Mouse (Mus musculus): ENCODE measurements around the gene Rpp25l. TPM values are rescaled to one million over a fixed set of nuclear protein-coding genes. Genes with fewer than 3 reads are reported as not detected.
A peak's percentile ranks its signal among the peaks of the same experiment; 100 is the strongest.

Rpp25l gene
- polyA plus RNA-seq, 1 experiment from 2014 or later, result 93.3 TPM

DNA sequence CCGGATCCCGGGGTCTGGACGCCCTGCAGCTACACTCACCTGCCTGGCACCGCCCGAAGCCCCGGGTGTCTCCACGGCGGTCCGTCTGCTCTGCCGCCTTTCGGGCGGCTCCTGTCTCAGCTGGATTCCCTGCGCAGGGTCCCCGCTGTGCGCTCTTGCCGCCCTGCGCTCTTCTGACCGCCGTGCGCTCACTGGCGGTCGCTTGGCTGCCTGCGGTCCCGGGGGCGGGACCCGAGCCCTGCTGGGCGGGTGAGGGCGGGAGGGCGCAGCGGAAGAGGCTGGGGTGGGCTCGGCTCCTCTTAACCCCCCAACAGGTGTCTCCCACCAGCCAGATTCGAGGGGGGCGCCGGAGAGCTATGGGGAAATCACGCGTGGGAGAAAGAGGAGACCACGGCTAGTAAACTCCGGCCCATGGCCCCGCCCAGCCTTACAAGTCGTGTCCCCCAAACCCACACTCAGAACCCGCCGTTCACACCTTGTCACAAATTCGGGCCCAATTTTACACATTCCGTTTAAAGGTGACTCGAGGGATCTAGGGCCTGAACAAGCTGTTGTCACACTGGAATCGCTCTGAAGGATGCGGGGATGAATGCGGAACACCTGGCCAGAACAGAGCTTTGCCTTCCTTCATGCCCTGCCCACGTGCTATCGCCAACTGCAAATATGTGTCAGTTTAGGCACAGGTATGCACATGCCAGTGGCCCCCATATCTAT, 17.9 kb upstream of the Rpp25l start, which contains the start of gene Arid3c:
Gene Arid3c (minus strand): TSS at position 91 of the 714 bp plus-strand sequence.
- ATAC-seq (ENCODE audit: insufficient number of reproducible peaks, insufficient read depth, low FRiP score, low TSS enrichment, low read depth), result no peak

GRCm38 (mm10) chr4:41726826-41727621, 13.7 kb upstream of the Rpp25l start:
- Histone ChIP-seq H3K4me3 (no peak overlapping the region), H3K9me3 (no peaks in the 10 kb centered on the region), H3K27ac (no peak overlapping the region), H3K36me3 (no peaks in the 10 kb centered on the region), H3K27me3 (peaks cover 81% of the 10 kb centered on the region), H3K4me1 (peaks cover 30% of the 10 kb centered on the region), H3K9ac (no peak overlapping the region), H3K4me2 (no peak overlapping the region)
- ATAC-seq (ENCODE audit: insufficient number of reproducible peaks, insufficient read depth, low FRiP score, low TSS enrichment, low read depth), result no peak
- 13% methylated on average over 20 of the region's 20 CpGs for WGBS

More for the DNA sequence above, 17.9 kb upstream of the Rpp25l start, which contains the start of gene Arid3c:
- no peaks in the 10 kb centered on the region for H3K36me3 ChIP-seq
- no peak within 1 kb of the TSS for H3K27ac ChIP-seq
- peaks cover 16% of the 10 kb centered on the region for H3K4me1 ChIP-seq
- no peaks in the 10 kb centered on the region for H3K9me3 ChIP-seq
- peak within 1 kb of the TSS; percentile 74 for H3K4me2 ChIP-seq
- H3K9ac ChIP-seq, result peak within 1 kb of the TSS; percentile 52
- whole genome bisulfite sequencing, result 1% methylated on average over 50 of the region's 50 CpGs
- H3K27me3 ChIP-seq, result peaks cover 70% of the 10 kb centered on the region
- H3K4me3 ChIP-seq, result peak within 1 kb of the TSS; percentile 44

DNA sequence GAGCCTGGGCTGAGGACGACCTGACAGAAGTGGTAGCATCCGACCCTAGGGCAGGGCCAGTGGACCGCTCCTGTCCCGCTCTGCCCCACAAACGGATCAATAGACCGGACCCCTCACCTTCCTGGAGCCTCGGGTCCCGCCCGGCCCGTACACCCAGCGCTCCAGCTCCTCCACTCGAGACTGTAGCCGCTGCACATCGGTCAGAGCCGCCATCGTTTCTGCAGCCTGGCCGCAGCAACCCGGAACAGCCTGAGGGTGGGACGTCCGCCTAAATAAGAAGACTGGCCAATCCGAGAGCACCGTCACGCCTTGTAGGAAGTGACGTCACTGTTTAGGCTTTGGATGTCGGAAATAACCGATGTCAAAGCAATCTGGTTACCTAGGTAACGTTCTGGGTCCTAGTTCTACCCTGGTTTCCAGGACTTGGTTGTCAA, 9.6 kb upstream of the Rpp25l start, which contains the start of gene Dctn3:
Gene Dctn3 (minus strand): TSS at position 253 of the 434 bp plus-strand sequence.
- Histone ChIP-seq H3K4me3 (peak within 1 kb of the TSS; percentile 82), H3K27me3 (peaks cover 44% of the 10 kb centered on the region), H3K9ac (peak within 1 kb of the TSS; percentile 89), H3K4me1 (peaks cover 27% of the 10 kb centered on the region), H3K27ac (no peak within 1 kb of the TSS), H3K9me3 (no peaks in the 10 kb centered on the region), H3K4me2 (peak within 1 kb of the TSS; percentile 78), H3K36me3 (peaks cover 19% of the 10 kb centered on the region)
- WGBS, result under 1% methylated on average over 27 of the region's 27 CpGs
- ATAC-seq (ENCODE audit: insufficient number of reproducible peaks, insufficient read depth, low FRiP score, low TSS enrichment, low read depth), result peak; percentile 82

DNA sequence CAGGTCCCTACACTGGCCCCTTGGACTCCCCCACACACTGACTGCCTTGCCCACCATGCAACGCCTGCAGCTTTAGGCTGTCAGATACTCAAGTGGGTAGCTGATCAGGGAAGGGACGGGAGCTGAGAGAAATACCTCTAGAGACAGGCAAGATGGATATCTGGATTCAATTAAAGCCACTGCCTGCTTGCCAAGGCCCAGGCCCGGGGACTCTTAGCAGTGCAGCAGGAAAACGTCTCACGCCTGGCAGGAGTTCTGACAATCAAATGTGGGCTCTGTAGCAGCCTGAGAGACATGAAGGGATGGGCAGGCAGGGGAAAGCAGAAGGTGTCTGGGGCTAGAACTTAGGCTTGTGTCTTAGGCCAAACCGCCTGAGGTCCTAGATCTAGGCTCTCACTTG, 3.5 kb upstream of the Rpp25l start:
- Histone ChIP-seq H3K27me3 (no peaks in the 10 kb centered on the region), H3K36me3 (peaks cover 35% of the 10 kb centered on the region), H3K4me3 (no peak overlapping the region), H3K27ac (peak overlapping the region; percentile 55), H3K4me2 (no peak overlapping the region; the same call in 1 of the 2 replicates), H3K4me1 (peaks cover 44% of the 10 kb centered on the region), H3K9me3 (no peaks in the 10 kb centered on the region), H3K9ac (peak overlapping the region; percentile 52)
- no peak for ATAC-seq (ENCODE audit: insufficient number of reproducible peaks, insufficient read depth, low FRiP score, low TSS enrichment, low read depth)
- WGBS, result 22% methylated on average over 6 of the region's 6 CpGs

GRCm38 (mm10) chr4:41715596-41715995, 2.3 kb upstream of the Rpp25l start:
- H3K4me3 ChIP-seq, result no peak overlapping the region
- H3K36me3 ChIP-seq, result peaks cover 35% of the 10 kb centered on the region
- H3K9me3 ChIP-seq, result no peaks in the 10 kb centered on the region
- ATAC-seq (ENCODE audit: insufficient number of reproducible peaks, insufficient read depth, low FRiP score, low TSS enrichment, low read depth), result no peak
- no peak overlapping the region for H3K4me2 ChIP-seq
- no peaks in the 10 kb centered on the region for H3K27me3 ChIP-seq
- 81% methylated on average over 5 of the region's 5 CpGs for WGBS
- no peak overlapping the region for H3K9ac ChIP-seq
- H3K4me1 ChIP-seq, result peaks cover 48% of the 10 kb centered on the region
- H3K27ac ChIP-seq, result no peak overlapping the region

DNA sequence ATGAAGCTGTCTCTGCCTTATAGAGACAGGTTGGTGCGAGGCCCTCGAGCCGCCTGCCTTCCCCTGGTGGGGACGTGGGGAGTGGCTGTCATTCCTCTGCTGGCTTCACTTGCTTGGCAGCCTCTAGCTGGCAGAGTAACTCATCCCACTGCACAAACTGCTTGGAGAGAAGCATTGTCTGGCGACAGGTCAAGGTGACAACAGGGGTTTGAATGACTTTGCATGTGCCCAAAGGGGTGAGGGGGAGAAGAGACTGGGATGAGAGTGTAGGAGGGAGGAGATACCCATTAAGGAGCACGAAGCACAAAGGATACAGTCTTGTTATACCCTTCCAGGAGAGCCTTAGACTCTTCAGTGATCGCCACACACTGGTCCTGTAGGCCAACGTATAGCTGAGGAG, 1.7 kb upstream of the Rpp25l start:
- Histone ChIP-seq H3K27me3 (no peaks in the 10 kb centered on the region), H3K9me3 (no peaks in the 10 kb centered on the region), H3K4me3 (no peak overlapping the region), H3K4me1 (peaks cover 48% of the 10 kb centered on the region), H3K4me2 (0 out of 2 replicates have a peak overlapping the region, but pooled peaks have one; percentile 78), H3K36me3 (peaks cover 38% of the 10 kb centered on the region), H3K27ac (no peak overlapping the region), H3K9ac (no peak overlapping the region)
- no peak for ATAC-seq (ENCODE audit: insufficient number of reproducible peaks, insufficient read depth, low FRiP score, low TSS enrichment, low read depth)
- 76% methylated on average over 8 of the region's 8 CpGs for WGBS

DNA sequence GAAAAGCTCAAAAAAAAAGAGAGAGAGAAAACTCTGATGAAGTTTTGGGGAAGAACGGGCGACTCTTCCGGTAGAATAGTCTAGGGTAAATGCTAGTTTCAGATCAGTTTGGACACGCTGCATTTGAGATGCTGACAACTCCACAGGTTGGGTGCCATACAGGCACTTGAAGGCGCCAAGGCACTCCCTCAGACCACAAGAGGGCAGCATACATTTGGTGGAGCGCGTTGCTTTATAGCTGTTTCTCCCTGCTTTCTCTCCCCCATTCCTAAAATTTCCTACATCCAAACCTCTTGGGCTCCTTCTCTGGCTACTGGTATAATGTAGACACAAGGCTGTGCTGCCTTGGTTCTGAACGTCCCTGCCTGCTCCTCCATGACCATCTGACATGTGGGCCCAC, 942 bp upstream of the Rpp25l start:
- no peak overlapping the region for H3K27ac ChIP-seq
- H3K36me3 ChIP-seq, result peaks cover 31% of the 10 kb centered on the region
- H3K27me3 ChIP-seq, result no peaks in the 10 kb centered on the region
- H3K9ac ChIP-seq, result peak overlapping the region; percentile 93; the same call in 1 of the 2 replicates
- H3K4me3 ChIP-seq, result peak overlapping the region; percentile 82
- peaks cover 48% of the 10 kb centered on the region for H3K4me1 ChIP-seq
- no peak for ATAC-seq (ENCODE audit: insufficient number of reproducible peaks, insufficient read depth, low FRiP score, low TSS enrichment, low read depth)
- 11% methylated on average over 8 of the region's 8 CpGs for WGBS
- H3K9me3 ChIP-seq, result no peaks in the 10 kb centered on the region
- peak overlapping the region; percentile 78 for H3K4me2 ChIP-seq

GRCm38 (mm10) chr4:41712421-41713196, 725 bp downstream of the Rpp25l start:
- 43% methylated on average over 31 of the region's 31 CpGs for WGBS
- peaks cover 17% of the 10 kb centered on the region for H3K36me3 ChIP-seq
- peak overlapping the region; percentile 82 for H3K4me3 ChIP-seq
- H3K4me1 ChIP-seq, result peaks cover 54% of the 10 kb centered on the region
- H3K4me2 ChIP-seq, result peak overlapping the region; percentile 78
- no peaks in the 10 kb centered on the region for H3K27me3 ChIP-seq
- ATAC-seq (ENCODE audit: insufficient number of reproducible peaks, insufficient read depth, low FRiP score, low TSS enrichment, low read depth), result no peak
- H3K9me3 ChIP-seq, result no peaks in the 10 kb centered on the region
- peak overlapping the region; percentile 93 for H3K9ac ChIP-seq
- H3K27ac ChIP-seq, result peak overlapping the region; percentile 83

- Histone ChIP-seq H3K4me1 (peaks cover 54% of the 10 kb centered on the region), H3K27ac (peak overlapping the region; percentile 83), H3K4me3 (peak overlapping the region; percentile 82), H3K4me2 (peak overlapping the region; percentile 78), H3K36me3 (peaks cover 12% of the 10 kb centered on the region; the same call in 1 of the 2 replicates), H3K27me3 (no peaks in the 10 kb centered on the region), H3K9ac (peak overlapping the region; percentile 93), H3K9me3 (no peaks in the 10 kb centered on the region)
- 66% methylated on average over 16 of the region's 16 CpGs for WGBS
- no peak for ATAC-seq (ENCODE audit: insufficient number of reproducible peaks, insufficient read depth, low FRiP score, low TSS enrichment, low read depth)
Measured at GRCm38 (mm10) chr4:41711705-41712375, 1.5 kb downstream of the Rpp25l start.

- H3K9me3 ChIP-seq, result no peaks in the 10 kb centered on the region
- no peak overlapping the region for H3K4me3 ChIP-seq
- peaks cover 8% of the 10 kb centered on the region; the same call in 1 of the 2 replicates for H3K36me3 ChIP-seq
- no peak overlapping the region for H3K27ac ChIP-seq
- 69% methylated on average over 4 of the region's 4 CpGs for WGBS
- peaks cover 59% of the 10 kb centered on the region for H3K4me1 ChIP-seq
- H3K4me2 ChIP-seq, result no peak overlapping the region
- no peak overlapping the region for H3K9ac ChIP-seq
- peaks cover 7% of the 10 kb centered on the region; the same call in 1 of the 2 replicates for H3K27me3 ChIP-seq
- no peak for ATAC-seq (ENCODE audit: insufficient number of reproducible peaks, insufficient read depth, low FRiP score, low TSS enrichment, low read depth)
Measured at GRCm38 (mm10) chr4:41710229-41710628, 3.1 kb downstream of the Rpp25l start.

Data from embryonic facial prominence, embryonic 13.5 days (tissue).